Mouse (Mus musculus) CH12.LX (cell line): ENCODE measurements at regions not wholly inside any gene's neighbourhood (a gene's known extent, or its start where the extent isn't known, plus 50 kb on each side); places are given as distances from the start of the nearest gene placed in this dataset.

Experiments
- DNase-seq: peaks from one replicate; pipeline ENCODE4 v3.0.0-alpha.2; 2013; ENCODE audit errors: extremely low read depth
- H3K27ac ChIP-seq: 2 replicates; pipeline ENCODE4 v1.5.1; 2012; ENCODE audit warnings: low read depth, mild to moderate bottlenecking, control low read depth, moderate library complexity; ENCODE audit not compliant: insufficient read depth
- H3K27me3 ChIP-seq: replicated peaks from 2 replicates; pipeline ENCODE3; 2012; ENCODE audit warnings: inconsistent platforms
- H3K36me3 ChIP-seq, 2 experiments: replicated peaks in 1 of 2; 2 replicates each; pipeline versions ENCODE3 to v1.6.1; 2012; ENCODE audit warnings: inconsistent platforms in 1 of 2, low read length in 1 of 2, mild to moderate bottlenecking in 1 of 2, mixed read lengths in 1 of 2, moderate library complexity in 1 of 2; ENCODE audit not compliant: control insufficient read depth in 1 of 2, insufficient read depth in 1 of 2
- H3K4me1 ChIP-seq, 2 experiments: 2 replicates each; pipeline ENCODE4 v1.6.1; 2012; ENCODE audit warnings: inconsistent platforms in 1 of 2, moderate library complexity in 1 of 2; ENCODE audit not compliant: insufficient read depth in 2 of 2, control insufficient read depth in 1 of 2
- H3K4me2 ChIP-seq: 2 replicates; pipeline ENCODE4 v1.6.1; 2012; ENCODE audit warnings: low read depth, mild to moderate bottlenecking, control low read depth; ENCODE audit not compliant: poor library complexity, insufficient read depth, severe bottlenecking
- H3K4me3 ChIP-seq, 3 experiments: fragments of 150-350 bp in 1 of 3; sonication (generic) in 1 of 3; replicated peaks in 1 of 3; 2 replicates each; pipeline versions ENCODE3 to v1.5.1; 2011 to 2012; ENCODE audit warnings: low read depth in 2 of 3, low read length in 2 of 3, mild to moderate bottlenecking in 2 of 3, moderate library complexity in 2 of 3, control low read depth in 1 of 3, improper control_type of control experiment in 1 of 3, inconsistent platforms in 1 of 3, mixed read lengths in 1 of 3; ENCODE audit not compliant: poor library complexity in 1 of 3
- H3K79me2 ChIP-seq: replicated peaks from 2 replicates; pipeline ENCODE4 v1.6.1; 2012; ENCODE audit warnings: mild to moderate bottlenecking, moderate library complexity; ENCODE audit not compliant: control insufficient read depth, poor library complexity, insufficient read depth, severe bottlenecking; ENCODE audit errors: extremely low read depth
- H3K9ac ChIP-seq: 2 replicates; pipeline ENCODE4 v1.6.1; 2012; ENCODE audit warnings: low read depth, mild to moderate bottlenecking, control low read depth, moderate library complexity; ENCODE audit not compliant: insufficient read depth
- H3K9me3 ChIP-seq: replicated peaks from 2 replicates; pipeline ENCODE3; 2012; ENCODE audit warnings: low read length, inconsistent platforms, mixed read lengths
- BHLHE40 ChIP-seq: IDR thresholded peaks from 2 replicates; pipeline ENCODE4 v1.6.1; 2011; ENCODE audit warnings: mild to moderate bottlenecking, low read depth, low read length, improper control_type of control experiment
- CTCF ChIP-seq, 2 experiments: IDR thresholded peaks in 1 of 2; conservative IDR thresholded peaks in 1 of 2; 2 replicates each; pipeline ENCODE4 v1.5.1; 2011 to 2012; ENCODE audit warnings: low read depth in 2 of 2, low read length in 2 of 2, improper control_type of control experiment in 1 of 2, inconsistent platforms in 1 of 2, mild to moderate bottlenecking in 1 of 2, moderate library complexity in 1 of 2
- ELF1 ChIP-seq: IDR thresholded peaks from 2 replicates; pipeline ENCODE4 v1.6.1; 2014; ENCODE audit warnings: low read depth, mild to moderate bottlenecking, inconsistent platforms, low read length, improper control_type of control experiment
- GABPA ChIP-seq: IDR thresholded peaks from 2 replicates; pipeline ENCODE4 v1.6.1; 2012; ENCODE audit warnings: low read depth, low read length, improper control_type of control experiment, inconsistent platforms; ENCODE audit not compliant: insufficient replicate concordance
- IRF4 ChIP-seq: IDR thresholded peaks from 2 replicates; pipeline ENCODE4 v1.6.1; 2014; ENCODE audit warnings: low read depth, mild to moderate bottlenecking, inconsistent platforms, low read length, improper control_type of control experiment
- JUN ChIP-seq: IDR thresholded peaks from 2 replicates; pipeline ENCODE4 v1.6.1; 2011; ENCODE audit warnings: low read depth, mild to moderate bottlenecking, low read length, improper control_type of control experiment, moderate library complexity; ENCODE audit not compliant: insufficient read depth
- JUND ChIP-seq: conservative IDR thresholded peaks from 2 replicates; pipeline ENCODE4 v1.6.1; 2011; ENCODE audit warnings: low read depth, low read length, improper control_type of control experiment
- KAT2A ChIP-seq: IDR thresholded peaks from 2 replicates; pipeline ENCODE4 v1.6.1; 2012; ENCODE audit warnings: low read length, improper control_type of control experiment, inconsistent platforms; ENCODE audit not compliant: insufficient replicate concordance
- MAFK ChIP-seq: IDR thresholded peaks from 2 replicates; pipeline ENCODE4 v1.6.1; 2011; ENCODE audit warnings: low read length, improper control_type of control experiment; ENCODE audit not compliant: insufficient replicate concordance
- MYC ChIP-seq: IDR thresholded peaks from 2 replicates; pipeline ENCODE4 v1.6.1; 2011; ENCODE audit warnings: low read depth, mild to moderate bottlenecking, improper control_type of control experiment, low read length
- PAX5 ChIP-seq: IDR thresholded peaks from 2 replicates; pipeline ENCODE4 v1.6.1; 2012; ENCODE audit warnings: low read length, inconsistent platforms, mixed read lengths
- POLR2AphosphoS2 ChIP-seq: IDR thresholded peaks from 2 replicates; pipeline ENCODE4 v1.6.1; 2011; ENCODE audit warnings: low read depth, low read length, improper control_type of control experiment
- TBP ChIP-seq: conservative IDR thresholded peaks from 2 replicates; pipeline ENCODE4 v1.6.1; 2011; ENCODE audit warnings: low read depth, low read length, improper control_type of control experiment
- TCF12 ChIP-seq: IDR thresholded peaks from 2 replicates; pipeline ENCODE4 v1.6.1; 2014; ENCODE audit warnings: low read depth, mild to moderate bottlenecking, inconsistent platforms, low read length, improper control_type of control experiment
- UBTF ChIP-seq: IDR thresholded peaks from 2 replicates; pipeline ENCODE4 v1.6.1; 2012; ENCODE audit warnings: low read depth, mild to moderate bottlenecking, inconsistent platforms, low read length, improper control_type of control experiment, moderate library complexity
- USF1 ChIP-seq: IDR thresholded peaks from 2 replicates; pipeline ENCODE4 v1.6.1; 2014; ENCODE audit warnings: low read depth, mild to moderate bottlenecking, inconsistent platforms, low read length, improper control_type of control experiment
- ZC3H11A ChIP-seq: IDR thresholded peaks from 2 replicates; pipeline ENCODE4 v1.6.1; 2012; ENCODE audit warnings: low read depth, mild to moderate bottlenecking, inconsistent platforms, low read length, improper control_type of control experiment
- ZNF384 ChIP-seq: IDR thresholded peaks from 2 replicates; pipeline ENCODE4 v1.6.1; 2012; ENCODE audit warnings: low read depth, low read length, improper control_type of control experiment, inconsistent platforms
- dilution Hi-C: fragments of 300-500 bp; cut with MboI; formaldehyde crosslinking; loops from 2 replicates; pipeline ENCODE4 v1.14.3; 2020; ENCODE audit warnings: low sequenced_read_pairs; ENCODE audit not compliant: extremely low pct_unique_long_range_greater_than_20kb, extremely low pct_ligation_motif_present
- in situ Hi-C: fragments of 300-500 bp; cut with MboI; formaldehyde crosslinking; loops from 3 replicates; pipeline ENCODE4 v1.14.3; 2019; ENCODE audit warnings: low sequenced_read_pairs, low pct_ligation_motif_present, low pct_unique_long_range_greater_than_20kb, mixed read lengths

DNA sequence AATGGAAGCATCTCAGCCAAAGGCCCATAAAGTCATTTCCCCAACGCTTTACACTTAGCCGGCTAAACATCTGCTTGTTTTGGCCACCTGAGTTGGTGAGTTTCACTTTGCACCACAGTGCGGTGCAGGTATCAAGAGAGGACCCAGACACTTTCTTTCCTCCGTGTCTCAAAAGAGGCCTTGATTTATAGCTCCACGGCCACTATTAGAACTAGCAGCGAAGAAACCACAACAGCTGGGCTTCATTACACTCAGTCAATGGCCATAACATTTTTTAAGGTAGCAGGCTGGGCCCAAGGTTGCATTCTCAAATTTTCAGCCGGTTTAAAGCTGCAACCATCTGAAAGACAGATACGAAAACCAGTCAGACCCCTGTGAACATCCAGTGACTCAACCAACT, 103.4 kb downstream of the Mreg start:
- DNase-seq, result no peak
- Histone ChIP-seq H3K79me2 (no peaks in the 10 kb centered on the region), H3K27me3 (no peaks in the 10 kb centered on the region), H3K9ac (no peak overlapping the region), H3K4me2 (no peak overlapping the region), H3K9me3 (no peaks in the 10 kb centered on the region), H3K27ac (no peak overlapping the region), H3K4me3 (no peak overlapping the region), H3K4me1 (no peaks in the 10 kb centered on the region), H3K36me3 (no peaks in the 10 kb centered on the region)
- dilution Hi-C loops, result no loop called here
- no peak for TF ChIP-seq GABPA
- no peak for TF ChIP-seq PAX5
- TF ChIP-seq KAT2A, result no peak
- in situ Hi-C loops, result loop anchor here (25.0 kb wide), 1 partner anchor 821 kb away; no protein-coding TSS in a partner anchor

DNA sequence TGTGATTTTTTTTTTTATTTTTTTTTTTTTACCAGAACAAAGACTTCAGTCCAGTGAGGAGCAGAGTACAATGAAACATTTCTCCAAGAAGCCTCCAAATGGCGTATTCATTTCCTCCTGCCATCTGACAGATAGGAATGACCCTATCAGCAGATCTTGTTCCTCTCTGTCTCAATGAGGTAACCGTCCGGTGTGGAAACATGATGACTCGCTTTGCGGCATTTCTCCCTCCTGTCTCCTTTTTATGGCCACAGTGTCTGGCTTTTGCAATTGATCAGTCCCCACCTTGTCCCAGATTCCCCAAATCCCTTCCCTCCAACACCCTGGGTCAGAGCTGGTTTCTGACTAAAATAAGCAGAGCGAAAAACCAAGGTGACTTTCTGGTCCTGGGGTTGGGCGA, 105.0 kb downstream of the Mreg start:
- H3K36me3 ChIP-seq, result no peaks in the 10 kb centered on the region
- dilution Hi-C loops (no loop called here), in situ Hi-C loops (loop anchor here (25.0 kb wide), 1 partner anchor 820 kb away; no protein-coding TSS in a partner anchor)
- H3K27me3 ChIP-seq, result no peaks in the 10 kb centered on the region
- no peak overlapping the region for H3K27ac ChIP-seq
- DNase-seq, result no peak
- no peak for TF ChIP-seq UBTF
- no peak for TF ChIP-seq BHLHE40
- TF ChIP-seq USF1, result no peak
- no peak for TF ChIP-seq GABPA
- TF ChIP-seq MYC, result no peak
- TF ChIP-seq CTCF (conservative IDR thresholded peaks at IDR 0.05 in 1 of 2, IDR thresholded peaks at IDR 0.05 in 1 of 2; ENCODE audit: low read depth in 2 of 2, low read length in 2 of 2), result no peak
- TF ChIP-seq JUN, result no peak
- TF ChIP-seq TBP, result no peak
- H3K79me2 ChIP-seq, result no peaks in the 10 kb centered on the region
- H3K9me3 ChIP-seq, result no peaks in the 10 kb centered on the region
- H3K4me2 ChIP-seq, result no peak overlapping the region
- H3K4me3 ChIP-seq, result no peak overlapping the region
- H3K4me1 ChIP-seq, result no peaks in the 10 kb centered on the region
- no peak overlapping the region for H3K9ac ChIP-seq

DNA sequence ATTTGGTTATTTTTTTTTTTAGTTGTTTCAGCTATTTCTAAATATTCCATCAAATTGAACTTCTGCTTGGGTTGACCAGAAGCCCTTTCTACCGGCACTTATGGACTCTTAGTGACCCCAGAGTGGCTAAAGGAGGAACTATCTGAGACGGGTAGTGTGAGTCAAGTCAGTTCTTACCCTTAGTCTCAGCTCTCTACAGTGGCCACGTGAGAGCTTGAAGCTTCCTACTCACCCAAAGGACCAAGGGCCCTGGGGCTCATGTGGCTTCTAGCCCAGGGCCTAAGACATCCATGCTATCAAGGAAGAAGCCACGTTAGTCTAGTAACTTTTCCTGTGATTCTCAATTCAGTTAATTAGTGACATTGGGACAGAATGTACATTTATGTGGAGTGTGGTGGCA, 105.5 kb downstream of the Mreg start:
- no peak overlapping the region for H3K4me3 ChIP-seq
- TF ChIP-seq POLR2AphosphoS2, result no peak
- TF ChIP-seq ELF1, result no peak
- no peak for TF ChIP-seq JUND
- no peak for TF ChIP-seq MYC
- no peak for TF ChIP-seq ZC3H11A
- no peak for TF ChIP-seq IRF4
- TF ChIP-seq TCF12, result no peak
- no peak for TF ChIP-seq ZNF384
- no peak for TF ChIP-seq MAFK
- TF ChIP-seq, all 38 proteins: peak for 0
- Histone ChIP-seq H3K9me3 (no peaks in the 10 kb centered on the region), H3K27ac (no peak overlapping the region), H3K4me1 (no peaks in the 10 kb centered on the region), H3K79me2 (no peaks in the 10 kb centered on the region), H3K27me3 (no peaks in the 10 kb centered on the region), H3K4me2 (no peak overlapping the region), H3K36me3 (no peaks in the 10 kb centered on the region), H3K9ac (no peak overlapping the region)
- in situ Hi-C loops, result loop anchor here (25.0 kb wide), 1 partner anchor 819 kb away; no protein-coding TSS in a partner anchor
- no peak for DNase-seq
- dilution Hi-C loops, result no loop called here
